Mouse (Mus musculus) liver, embryonic 14.5 days (tissue): ENCODE results near the gene Uchl4.

Source experiments
- CTCF ChIP-seq: IDR thresholded peaks from 2 replicates; pipeline ENCODE4 v1.5.1; 2016; ENCODE audit warnings: antibody characterized with exemption, low read depth, control low read depth
- EP300 ChIP-seq: IDR thresholded peaks from 2 replicates; pipeline ENCODE4 v1.6.1; 2016; ENCODE audit warnings: antibody characterized with exemption, low read depth

DNA sequence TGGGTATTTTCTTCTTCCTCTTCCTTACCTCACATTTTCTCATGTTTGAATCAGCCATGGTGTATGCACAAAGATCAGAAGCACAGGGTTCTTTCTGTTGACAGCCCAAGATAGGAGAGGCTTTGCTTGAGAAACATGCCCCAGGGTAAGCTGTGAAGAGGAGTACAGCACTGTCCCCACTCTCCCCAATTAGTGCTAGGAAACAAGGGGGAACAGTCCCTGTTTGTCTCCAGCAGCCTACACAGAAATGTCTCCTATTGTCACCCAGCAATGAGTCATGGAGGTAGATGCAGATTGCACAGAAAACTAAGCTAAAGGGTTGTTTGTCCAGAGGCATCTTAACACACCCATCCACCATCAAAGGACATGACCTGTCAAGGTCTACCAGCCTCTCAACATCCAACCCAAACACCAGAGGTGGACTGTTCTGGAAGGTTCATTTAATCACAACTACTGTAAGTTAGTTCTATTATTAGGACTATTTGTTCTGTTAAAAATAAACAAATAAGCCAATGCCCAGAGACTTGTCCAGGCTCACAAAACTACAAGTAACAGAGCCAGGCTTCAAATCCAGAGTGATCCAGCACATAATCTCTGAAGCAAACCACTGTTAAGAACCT, 15.2 kb downstream of the Uchl4 start:
- no peak for TF ChIP-seq CTCF
- no peak for TF ChIP-seq EP300
